Mouse (Mus musculus): Measurements from ENCODE around the gene H2-Aa. TPM values are rescaled to one million over a fixed set of nuclear protein-coding genes. Genes with fewer than 3 reads are reported as not detected.

The H2-Aa gene
- polyA plus RNA-seq, 1 experiment from 2014 or later, result 4.7 TPM

GRCm38 (mm10) chr17:34294249-34294648, 6.6 kb upstream of the H2-Aa start:
- no peak overlapping the region for H3K9ac ChIP-seq (ENCODE audit: low read depth, low read length)
- no peaks in the 10 kb centered on the region; the same call in 1 of the 2 replicates for H3K9me3 ChIP-seq (replicated peaks; ENCODE audit: control insufficient read depth, low read length)
- H3K27me3 ChIP-seq (ENCODE audit: control insufficient read depth, insufficient read depth, low read depth, low read length), result no peaks in the 10 kb centered on the region; the same call in 1 of the 2 replicates
- ATAC-seq (ENCODE audit: low read depth), result no peak
- no peak overlapping the region for H3K4me3 ChIP-seq (ENCODE audit: low read depth, low read length)
- no peak overlapping the region for H3K4me2 ChIP-seq (ENCODE audit: low read depth, low read length)
- no peaks in the 10 kb centered on the region for H3K4me1 ChIP-seq (ENCODE audit: control insufficient read depth, low read depth, low read length)
- no peaks in the 10 kb centered on the region for H3K36me3 ChIP-seq (ENCODE audit: control insufficient read depth, insufficient read depth)
- no peak overlapping the region for H3K27ac ChIP-seq (ENCODE audit: low read length)
- 56% methylated on average over 4 of the region's 4 CpGs for WGBS (ENCODE audit: insufficient replicate concordance)

DNA sequence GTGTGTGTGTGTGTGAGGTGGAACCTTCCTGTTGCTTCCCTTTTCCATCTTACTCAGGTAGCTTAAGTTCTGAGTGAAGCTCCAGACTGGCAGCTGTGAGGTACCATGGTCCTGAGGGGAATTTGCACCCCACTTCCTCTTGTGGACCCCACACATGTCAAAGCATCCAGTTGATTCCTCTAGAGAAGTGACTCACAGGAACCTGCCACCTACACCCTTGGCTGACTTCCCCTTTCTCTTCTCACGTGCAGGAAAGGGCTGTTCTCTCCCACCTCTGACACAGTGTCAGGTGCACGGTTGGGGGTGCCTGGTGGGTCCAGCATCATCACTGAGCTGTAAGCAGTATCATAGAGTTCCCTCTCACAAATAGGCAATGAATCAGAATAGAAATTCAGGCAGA, 5.9 kb upstream of the H2-Aa start:
- ATAC-seq (ENCODE audit: low read depth), result no peak
- Histone ChIP-seq H3K27ac (ENCODE audit: low read length) (no peak overlapping the region), H3K4me2 (ENCODE audit: low read depth, low read length) (no peak overlapping the region), H3K4me3 (ENCODE audit: low read depth, low read length) (no peak overlapping the region), H3K36me3 (ENCODE audit: control insufficient read depth, insufficient read depth) (no peaks in the 10 kb centered on the region), H3K27me3 (ENCODE audit: control insufficient read depth, insufficient read depth, low read depth, low read length) (no peaks in the 10 kb centered on the region; the same call in 1 of the 2 replicates), H3K4me1 (ENCODE audit: control insufficient read depth, low read depth, low read length) (no peaks in the 10 kb centered on the region), H3K9ac (ENCODE audit: low read depth, low read length) (no peak overlapping the region), H3K9me3 (replicated peaks; ENCODE audit: control insufficient read depth, low read length) (no peaks in the 10 kb centered on the region; the same call in 1 of the 2 replicates)
- WGBS (ENCODE audit: insufficient replicate concordance), result 9% methylated on average over 2 of the region's 2 CpGs

DNA sequence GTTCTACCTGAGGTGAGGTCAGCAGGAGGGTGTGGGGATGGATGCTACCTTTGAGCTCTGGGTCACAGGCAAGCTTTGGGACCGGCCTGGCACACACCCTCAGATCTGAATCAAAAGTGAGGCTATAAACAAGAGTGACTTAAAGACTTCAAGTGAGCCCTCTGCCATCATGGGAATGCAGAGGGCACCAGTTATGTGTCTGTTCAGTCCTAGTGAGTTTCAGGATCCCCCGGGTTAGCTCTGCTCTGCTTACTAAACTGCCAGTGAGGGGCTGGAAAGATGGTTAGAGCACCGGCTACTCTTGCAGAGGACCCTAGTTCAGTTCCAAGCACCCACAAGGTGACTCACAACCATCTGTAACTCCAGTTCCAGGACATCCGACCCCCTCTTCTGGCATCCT, 4.9 kb upstream of the H2-Aa start:
- ATAC-seq (ENCODE audit: low read depth), result no peak
- no peaks in the 10 kb centered on the region; the same call in 1 of the 2 replicates for H3K9me3 ChIP-seq (replicated peaks; ENCODE audit: control insufficient read depth, low read length)
- H3K27ac ChIP-seq (ENCODE audit: low read length), result no peak overlapping the region
- H3K9ac ChIP-seq (ENCODE audit: low read depth, low read length), result no peak overlapping the region
- 54% methylated on average over 4 of the region's 4 CpGs for WGBS (ENCODE audit: insufficient replicate concordance)
- H3K4me2 ChIP-seq (ENCODE audit: low read depth, low read length), result no peak overlapping the region
- no peaks in the 10 kb centered on the region; the same call in 1 of the 2 replicates for H3K27me3 ChIP-seq (ENCODE audit: control insufficient read depth, insufficient read depth, low read depth, low read length)
- no peaks in the 10 kb centered on the region for H3K36me3 ChIP-seq (ENCODE audit: control insufficient read depth, insufficient read depth)
- H3K4me1 ChIP-seq (ENCODE audit: control insufficient read depth, low read depth, low read length), result no peaks in the 10 kb centered on the region
- H3K4me3 ChIP-seq (ENCODE audit: low read depth, low read length), result no peak overlapping the region

DNA sequence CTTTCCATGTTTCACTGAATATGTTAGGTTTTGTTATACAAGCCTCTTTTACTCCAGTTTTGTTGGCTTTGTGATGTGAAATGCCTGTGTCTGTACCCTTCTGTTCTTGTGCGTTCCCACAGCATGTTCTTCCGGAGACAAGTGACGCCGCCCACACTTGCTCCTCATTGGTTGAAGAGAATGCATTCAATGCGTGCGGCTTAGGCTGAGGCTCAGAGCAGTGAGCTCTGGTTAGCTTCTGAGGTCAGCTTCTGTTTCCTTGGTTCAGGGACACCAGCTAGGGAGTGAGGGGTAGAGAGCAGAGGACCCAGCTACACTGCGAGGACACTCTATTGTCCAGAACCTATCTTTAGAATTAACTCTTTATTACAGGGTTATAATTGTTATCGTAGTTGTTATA, 4.0 kb upstream of the H2-Aa start:
- Histone ChIP-seq H3K27ac (ENCODE audit: low read length) (no peak overlapping the region), H3K4me1 (ENCODE audit: control insufficient read depth, low read depth, low read length) (no peaks in the 10 kb centered on the region), H3K27me3 (ENCODE audit: control insufficient read depth, insufficient read depth, low read depth, low read length) (no peaks in the 10 kb centered on the region), H3K4me3 (ENCODE audit: low read depth, low read length) (no peak overlapping the region), H3K4me2 (ENCODE audit: low read depth, low read length) (no peak overlapping the region), H3K9me3 (replicated peaks; ENCODE audit: control insufficient read depth, low read length) (no peaks in the 10 kb centered on the region; the same call in 1 of the 2 replicates), H3K9ac (ENCODE audit: low read depth, low read length) (no peak overlapping the region), H3K36me3 (ENCODE audit: control insufficient read depth, insufficient read depth) (no peaks in the 10 kb centered on the region)
- WGBS (ENCODE audit: insufficient replicate concordance), result 19% methylated on average over 8 of the region's 8 CpGs
- ATAC-seq (ENCODE audit: low read depth), result peak; percentile 37; the same call in 1 of the 2 replicates

- Histone ChIP-seq H3K4me1 (ENCODE audit: control insufficient read depth, low read depth, low read length) (no peaks in the 10 kb centered on the region), H3K4me3 (ENCODE audit: low read depth, low read length) (no peak overlapping the region), H3K36me3 (ENCODE audit: control insufficient read depth, insufficient read depth) (no peaks in the 10 kb centered on the region), H3K4me2 (ENCODE audit: low read depth, low read length) (no peak overlapping the region), H3K9me3 (replicated peaks; ENCODE audit: control insufficient read depth, low read length) (no peaks in the 10 kb centered on the region; the same call in 1 of the 2 replicates), H3K27me3 (ENCODE audit: control insufficient read depth, insufficient read depth, low read depth, low read length) (no peaks in the 10 kb centered on the region), H3K9ac (ENCODE audit: low read depth, low read length) (no peak overlapping the region), H3K27ac (ENCODE audit: low read length) (no peak overlapping the region)
- no peak for ATAC-seq (ENCODE audit: low read depth)
- 40% methylated on average over 3 of the region's 3 CpGs for WGBS (ENCODE audit: insufficient replicate concordance)
Measured at GRCm38 (mm10) chr17:34288131-34288530, 508 bp upstream of the H2-Aa start.

DNA sequence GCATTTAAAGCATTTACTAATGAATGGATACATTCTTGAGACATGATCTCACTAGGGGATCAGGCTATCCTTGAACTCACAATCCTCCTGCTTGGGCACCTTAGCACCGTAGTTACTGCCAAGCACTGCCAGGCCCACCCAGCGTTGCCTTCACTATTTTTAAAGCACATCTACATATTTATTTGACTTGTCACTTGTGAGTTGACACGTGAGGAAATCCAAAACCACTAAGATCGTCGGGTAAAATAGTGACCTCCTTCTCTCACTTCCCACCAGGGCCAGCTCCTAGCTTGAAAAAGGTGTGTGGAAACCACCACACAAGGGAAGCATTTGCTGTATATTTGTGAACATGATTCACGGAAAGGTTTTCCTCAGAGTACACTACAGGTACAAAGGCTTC, 624 bp downstream of the H2-Aa start:
- Histone ChIP-seq H3K9ac (ENCODE audit: low read depth, low read length) (no peak overlapping the region), H3K36me3 (ENCODE audit: control insufficient read depth, insufficient read depth) (no peaks in the 10 kb centered on the region), H3K4me2 (ENCODE audit: low read depth, low read length) (no peak overlapping the region), H3K27me3 (ENCODE audit: control insufficient read depth, insufficient read depth, low read depth, low read length) (no peaks in the 10 kb centered on the region), H3K4me1 (ENCODE audit: control insufficient read depth, low read depth, low read length) (no peaks in the 10 kb centered on the region), H3K27ac (ENCODE audit: low read length) (no peak overlapping the region), H3K9me3 (replicated peaks; ENCODE audit: control insufficient read depth, low read length) (no peaks in the 10 kb centered on the region), H3K4me3 (ENCODE audit: low read depth, low read length) (no peak overlapping the region)
- 30% methylated on average over 6 of the region's 6 CpGs for WGBS (ENCODE audit: insufficient replicate concordance)
- no peak for ATAC-seq (ENCODE audit: low read depth)

GRCm38 (mm10) chr17:34286501-34286900, 1.1 kb downstream of the H2-Aa start:
- WGBS (ENCODE audit: insufficient replicate concordance), result 42% methylated on average over 5 of the region's 5 CpGs
- no peaks in the 10 kb centered on the region for H3K36me3 ChIP-seq (ENCODE audit: control insufficient read depth, insufficient read depth)
- no peak overlapping the region for H3K27ac ChIP-seq (ENCODE audit: low read length)
- H3K4me1 ChIP-seq (ENCODE audit: control insufficient read depth, low read depth, low read length), result no peaks in the 10 kb centered on the region
- no peaks in the 10 kb centered on the region for H3K9me3 ChIP-seq (replicated peaks; ENCODE audit: control insufficient read depth, low read length)
- H3K4me2 ChIP-seq (ENCODE audit: low read depth, low read length), result no peak overlapping the region
- no peaks in the 10 kb centered on the region for H3K27me3 ChIP-seq (ENCODE audit: control insufficient read depth, insufficient read depth, low read depth, low read length)
- no peak for ATAC-seq (ENCODE audit: low read depth)
- H3K9ac ChIP-seq (ENCODE audit: low read depth, low read length), result no peak overlapping the region
- H3K4me3 ChIP-seq (ENCODE audit: low read depth, low read length), result no peak overlapping the region

- Histone ChIP-seq H3K36me3 (ENCODE audit: control insufficient read depth, insufficient read depth) (no peaks in the 10 kb centered on the region), H3K4me3 (ENCODE audit: low read depth, low read length) (no peak overlapping the region), H3K4me1 (ENCODE audit: control insufficient read depth, low read depth, low read length) (no peaks in the 10 kb centered on the region), H3K9ac (ENCODE audit: low read depth, low read length) (no peak overlapping the region), H3K9me3 (replicated peaks; ENCODE audit: control insufficient read depth, low read length) (no peaks in the 10 kb centered on the region), H3K27ac (ENCODE audit: low read length) (no peak overlapping the region), H3K4me2 (ENCODE audit: low read depth, low read length) (no peak overlapping the region), H3K27me3 (ENCODE audit: control insufficient read depth, insufficient read depth, low read depth, low read length) (no peaks in the 10 kb centered on the region)
- WGBS (ENCODE audit: insufficient replicate concordance), result 28% methylated on average over 4 of the region's 4 CpGs
- ATAC-seq (ENCODE audit: low read depth), result no peak
Measured at GRCm38 (mm10) chr17:34285848-34286247, 1.8 kb downstream of the H2-Aa start.

DNA sequence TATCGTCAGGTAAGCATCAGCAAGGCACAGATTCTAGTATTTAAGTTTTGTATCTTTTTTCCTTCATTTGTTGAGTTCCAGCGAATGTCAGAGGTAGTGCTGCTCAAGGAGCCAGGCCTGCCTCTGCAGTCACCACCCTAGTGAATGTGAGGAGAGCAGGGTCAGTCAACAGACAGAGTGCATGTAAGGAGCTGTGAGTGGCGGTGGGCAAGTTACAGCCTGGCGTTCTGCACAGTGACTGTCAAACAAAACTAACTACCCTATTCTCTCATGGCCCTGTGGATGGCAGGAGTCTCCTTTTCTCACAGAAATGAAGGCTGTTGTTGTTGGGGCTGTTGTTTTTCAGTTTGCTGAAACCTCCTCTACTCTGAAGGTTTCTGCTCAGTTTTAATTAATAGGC, 2.3 kb downstream of the H2-Aa start:
- no peak overlapping the region for H3K9ac ChIP-seq (ENCODE audit: low read depth, low read length)
- H3K4me1 ChIP-seq (ENCODE audit: control insufficient read depth, low read depth, low read length), result no peaks in the 10 kb centered on the region
- H3K27ac ChIP-seq (ENCODE audit: low read length), result no peak overlapping the region
- H3K36me3 ChIP-seq (ENCODE audit: control insufficient read depth, insufficient read depth), result no peaks in the 10 kb centered on the region
- no peak overlapping the region for H3K4me3 ChIP-seq (ENCODE audit: low read depth, low read length)
- no peak overlapping the region for H3K4me2 ChIP-seq (ENCODE audit: low read depth, low read length)
- H3K9me3 ChIP-seq (replicated peaks; ENCODE audit: control insufficient read depth, low read length), result no peaks in the 10 kb centered on the region
- no peak for ATAC-seq (ENCODE audit: low read depth)
- WGBS (ENCODE audit: insufficient replicate concordance), result 68% methylated on average over 4 of the region's 4 CpGs
- no peaks in the 10 kb centered on the region for H3K27me3 ChIP-seq (ENCODE audit: control insufficient read depth, insufficient read depth, low read depth, low read length)
